Mouse (Mus musculus) C2C12 (cell line): ENCODE data around the gene Ankrd2. TPM values are rescaled to one million over a fixed set of nuclear protein-coding genes. Genes with fewer than 3 reads are reported as not detected.

Source experiments
- H3K27me3 ChIP-seq: one replicate; pipeline ENCODE4 v1.6.1; 2011; ENCODE audit not compliant: control insufficient read depth, insufficient read depth, insufficient read length
- H3K36me3 ChIP-seq: one replicate; pipeline ENCODE4 v1.6.1; 2011; ENCODE audit not compliant: control insufficient read depth, insufficient read depth
- H3K4me3 ChIP-seq: one replicate; pipeline ENCODE4 v1.5.1; 2011; ENCODE audit warnings: mild to moderate bottlenecking, control low read depth; ENCODE audit not compliant: poor library complexity, insufficient read depth, severe bottlenecking
- H3K79me2 ChIP-seq: one replicate; pipeline ENCODE4 v1.6.1; 2011; ENCODE audit not compliant: control insufficient read depth, insufficient read depth
- H3K79me3 ChIP-seq: one replicate; pipeline ENCODE4 v1.6.1; 2011; ENCODE audit warnings: low read depth, control low read depth
- H3ac ChIP-seq: one replicate; pipeline ENCODE3; 2011; ENCODE audit warnings: low read depth; ENCODE audit not compliant: control insufficient read depth, insufficient read length
- CEBPB ChIP-seq: IDR thresholded peaks from one replicate; pipeline ENCODE4 v1.6.1; 2011; ENCODE audit warnings: low read depth, mild to moderate bottlenecking, control low read depth, moderate library complexity
- CTCF ChIP-seq: IDR thresholded peaks from one replicate; pipeline ENCODE4 v1.5.1; 2011; ENCODE audit not compliant: control insufficient read depth, insufficient read depth, insufficient read length
- FOSL1 ChIP-seq: IDR thresholded peaks from one replicate; pipeline ENCODE4 v1.8.0; 2011; ENCODE audit warnings: mild to moderate bottlenecking, low read length; ENCODE audit not compliant: poor library complexity, insufficient read depth, severe bottlenecking
- MAX ChIP-seq: IDR thresholded peaks from one replicate; pipeline ENCODE4 v1.6.1; 2011; ENCODE audit warnings: mild to moderate bottlenecking, control low read depth
- MYOD1 ChIP-seq: IDR thresholded peaks from one replicate; pipeline ENCODE4 v1.6.1; 2011; ENCODE audit warnings: low read depth; ENCODE audit not compliant: control insufficient read depth, insufficient read length
- MYOG ChIP-seq: IDR thresholded peaks from one replicate; pipeline ENCODE4 v1.6.1; 2011; ENCODE audit not compliant: control insufficient read depth, insufficient read length; ENCODE audit errors: extremely low read depth
- USF1 ChIP-seq: IDR thresholded peaks from one replicate; pipeline ENCODE4 v1.6.1; 2011; ENCODE audit warnings: low read depth, mild to moderate bottlenecking, control low read depth, moderate library complexity
- polyA plus RNA-seq: library from polyadenylated mRNA; unstranded; fragments of >200 nt; fragmentation: generic; extraction: Trizol; gene quantifications from one replicate; pipeline ENCODE4 v1.2.1, GENCODE M21; 2012; ENCODE audit warnings: missing spikeins

The Ankrd2 gene
- polyA plus RNA-seq, 1 experiment: 0.15 TPM

DNA sequence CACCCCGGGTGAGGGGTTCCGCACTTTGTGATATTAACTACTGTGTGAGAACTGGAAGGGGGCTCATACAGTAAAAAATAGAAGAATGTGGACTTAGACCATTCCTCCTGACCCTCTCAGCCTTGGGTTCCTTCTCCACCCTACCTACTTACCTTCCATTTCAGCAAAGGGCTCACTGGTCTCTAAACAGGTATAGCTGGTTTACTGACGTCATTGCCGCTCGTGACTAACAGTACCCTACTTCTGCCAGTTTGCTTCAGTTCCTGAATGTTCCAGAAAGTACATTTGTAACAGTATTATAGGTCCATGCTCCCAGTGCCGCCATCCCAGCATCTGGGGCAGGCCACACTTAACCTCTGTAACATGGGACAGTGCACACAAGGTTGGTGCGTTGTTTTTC, 41.8 kb upstream of the Ankrd2 start:
- H3K4me3 ChIP-seq: no peak overlapping the region
- H3ac ChIP-seq: no peak overlapping the region
- peaks cover 61% of the 10 kb centered on the region for H3K79me3 ChIP-seq
- peaks cover 90% of the 10 kb centered on the region for H3K79me2 ChIP-seq
- H3K27me3 ChIP-seq: no peaks in the 10 kb centered on the region
- no peak for TF ChIP-seq CTCF
- TF ChIP-seq MYOD1: no peak
- no peak for TF ChIP-seq FOSL1
- TF ChIP-seq USF1: no peak
- TF ChIP-seq CEBPB: no peak
- TF ChIP-seq MAX: no peak
- no peak for TF ChIP-seq MYOG
- peaks cover 7% of the 10 kb centered on the region for H3K36me3 ChIP-seq

DNA sequence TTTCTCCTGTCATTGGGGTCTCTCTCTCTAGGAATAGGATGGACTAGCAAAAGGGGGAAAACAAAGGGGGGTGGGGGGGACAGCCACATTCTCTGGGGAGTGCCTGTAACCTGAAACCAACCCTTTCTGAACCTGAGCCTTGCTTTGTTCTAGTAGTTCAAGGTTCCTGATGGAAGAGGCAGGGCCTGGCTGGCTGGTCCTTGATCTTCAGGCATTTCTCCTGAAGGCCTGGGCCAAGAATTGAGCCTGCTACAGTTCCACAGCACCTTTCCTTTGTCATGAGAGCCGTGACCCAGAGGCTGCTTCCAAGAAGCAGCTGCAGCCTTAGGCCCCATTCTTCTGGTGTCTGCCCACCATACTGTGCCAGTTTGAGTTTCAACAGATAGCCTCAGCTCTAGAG, 40.3 kb upstream of the Ankrd2 start:
- Histone ChIP-seq H3K4me3 (no peak overlapping the region), H3ac (no peak overlapping the region), H3K36me3 (peaks cover 7% of the 10 kb centered on the region), H3K27me3 (no peaks in the 10 kb centered on the region), H3K79me2 (peaks cover 88% of the 10 kb centered on the region), H3K79me3 (peaks cover 58% of the 10 kb centered on the region)
- TF ChIP-seq MYOD1: no peak
- TF ChIP-seq USF1: no peak
- TF ChIP-seq CEBPB: no peak
- TF ChIP-seq MYOG: no peak

DNA sequence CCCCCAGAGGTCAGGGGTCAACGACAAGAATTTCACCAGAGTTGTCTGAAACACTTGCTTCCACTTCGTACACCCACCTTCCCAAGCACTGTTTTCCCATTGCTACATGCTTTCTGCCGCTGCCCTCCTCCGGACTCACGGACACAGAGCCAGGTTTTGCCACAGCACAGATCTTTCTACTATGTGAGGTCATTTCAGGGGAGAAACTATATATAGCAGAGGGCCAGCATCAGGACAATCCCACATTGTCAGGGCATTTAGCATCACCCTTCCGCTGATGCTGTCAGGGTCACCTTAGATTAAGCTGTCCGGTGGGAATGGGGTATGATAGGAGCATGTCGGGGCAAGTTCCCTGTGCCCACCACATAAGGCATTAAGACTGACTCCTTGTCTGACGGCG, 38.7 kb upstream of the Ankrd2 start:
- TF ChIP-seq CEBPB: no peak
- no peak for TF ChIP-seq FOSL1
- TF ChIP-seq USF1: no peak
- TF ChIP-seq CTCF: no peak
- no peak for TF ChIP-seq MYOD1
- no peak for TF ChIP-seq MYOG
- no peak for TF ChIP-seq MAX
- Histone ChIP-seq H3K27me3 (no peaks in the 10 kb centered on the region), H3K79me2 (peaks cover 88% of the 10 kb centered on the region), H3K36me3 (peaks cover 4% of the 10 kb centered on the region), H3K4me3 (no peak overlapping the region), H3ac (no peak overlapping the region), H3K79me3 (peaks cover 55% of the 10 kb centered on the region)

DNA sequence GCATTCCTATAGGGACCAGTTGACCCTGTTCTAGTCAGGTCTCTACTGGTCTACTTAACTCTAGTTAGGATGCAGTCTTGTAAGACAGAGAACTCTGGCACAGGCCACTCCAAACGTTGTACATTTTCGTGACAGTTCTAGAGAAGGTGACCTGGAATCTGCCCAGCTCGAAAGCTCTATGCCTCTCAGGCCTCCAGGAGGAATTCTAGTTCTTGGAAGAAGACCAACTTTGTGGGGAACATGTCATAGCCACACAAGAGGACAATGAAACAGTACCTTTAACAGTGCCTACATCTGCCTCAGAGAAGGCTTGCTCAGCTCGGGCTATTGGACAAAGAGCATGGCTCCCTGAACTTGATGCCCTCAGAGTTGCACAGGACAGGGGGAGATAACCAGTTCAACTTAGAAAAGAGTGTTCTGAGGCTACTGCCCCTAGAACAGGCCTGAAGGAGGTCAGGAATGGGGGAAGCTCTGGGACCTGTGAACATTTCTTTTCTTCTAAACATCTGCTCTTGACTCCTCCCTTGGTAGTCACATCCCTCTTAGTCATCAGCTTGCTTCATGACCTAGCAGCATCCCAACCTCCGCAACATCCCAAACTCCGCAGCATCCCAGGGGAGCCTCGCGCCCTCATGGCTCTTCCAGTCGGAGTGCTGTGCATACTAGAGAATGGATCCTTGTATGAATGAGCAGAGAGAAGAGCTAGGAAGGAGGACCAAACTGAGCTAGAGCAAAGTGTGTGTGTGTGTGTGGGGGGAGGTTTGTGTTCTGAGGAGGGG, 36.8 kb upstream of the Ankrd2 start:
- Histone ChIP-seq H3K36me3 (peaks cover 4% of the 10 kb centered on the region), H3ac (no peak overlapping the region), H3K79me3 (peaks cover 69% of the 10 kb centered on the region), H3K79me2 (peaks cover 92% of the 10 kb centered on the region), H3K4me3 (no peak overlapping the region), H3K27me3 (no peaks in the 10 kb centered on the region)
- peak; percentile 67 for TF ChIP-seq CEBPB
- no peak for TF ChIP-seq MYOD1
- TF ChIP-seq FOSL1: peak; percentile 15
- no peak for TF ChIP-seq CTCF
- peak; percentile 63 for TF ChIP-seq MAX

DNA sequence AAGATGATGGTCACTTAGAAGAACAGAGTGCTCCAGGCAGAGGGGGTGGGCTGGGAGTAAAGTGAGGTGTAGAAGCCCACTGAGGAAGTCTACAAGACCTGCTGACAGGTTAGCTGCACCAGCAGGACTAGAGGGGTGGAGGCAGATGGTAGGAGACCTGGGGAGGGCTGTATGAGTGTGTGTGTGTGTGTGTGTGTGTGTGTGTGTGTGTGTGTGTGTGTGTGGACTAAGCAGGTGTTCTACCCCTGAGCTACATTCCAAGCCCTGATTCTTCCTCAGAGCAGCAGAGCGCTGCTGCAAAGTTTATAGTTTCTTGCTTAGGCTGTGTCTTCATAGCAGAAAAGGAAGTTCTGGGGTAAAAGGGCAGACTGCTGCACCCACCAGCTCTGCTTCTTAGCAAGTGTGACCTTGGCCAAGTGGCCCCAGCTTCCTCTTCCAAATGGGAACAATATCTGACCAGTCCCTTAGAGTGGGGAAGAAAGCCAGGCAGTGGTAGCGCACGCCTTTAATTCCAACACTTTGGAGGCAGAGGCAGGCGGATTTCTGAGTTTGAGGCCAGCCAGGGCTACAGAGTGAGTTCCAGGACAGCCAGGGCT, 36.0 kb upstream of the Ankrd2 start:
- H3K27me3 ChIP-seq: no peaks in the 10 kb centered on the region
- H3K79me3 ChIP-seq: peaks cover 70% of the 10 kb centered on the region
- H3K4me3 ChIP-seq: no peak overlapping the region
- no peak for TF ChIP-seq FOSL1
- TF ChIP-seq CEBPB: no peak
- TF ChIP-seq CTCF: no peak
- TF ChIP-seq MYOG: no peak
- no peak for TF ChIP-seq USF1
- no peak for TF ChIP-seq MYOD1
- no peak for TF ChIP-seq MAX
- H3ac ChIP-seq: no peak overlapping the region
- peaks cover 92% of the 10 kb centered on the region for H3K79me2 ChIP-seq
- peaks cover 4% of the 10 kb centered on the region for H3K36me3 ChIP-seq
